Mouse (Mus musculus) layer of hippocampus, postnatal 25 days (tissue): ENCODE data around the gene Kyat1. TPM values are rescaled to one million over a fixed set of nuclear protein-coding genes. Genes with fewer than 3 reads are reported as not detected.
"Not testable (repeated sequence)": the region's sequence is repeated elsewhere in the genome, so short reads cannot be mapped to it uniquely, and the experiment has no call there.

ENCODE experiments used
- DNase-seq, 2 experiments: peaks; one replicate each; pipeline ENCODE4 v3.0.0; 2022; ENCODE audit warnings: mixed read lengths in 2 of 2, low spot score in 1 of 2; ENCODE audit errors: extremely low spot score in 1 of 2
- total RNA-seq, 2 experiments: library from RNA; stranded (reverse); gene quantifications; 2 replicates each; pipeline ENCODE4 v1.2.3; 2021

Gene Kyat1
- total RNA-seq, 2 experiments from 2014 or later, result 17.1 to 18.4 TPM

- no peak for DNase-seq
Observed at GRCm38 (mm10) chr2:30176561-30176960, 29.1 kb downstream of the Kyat1 start.

- DNase-seq, result no peak
Observed at GRCm38 (mm10) chr2:30175897-30176296, 29.8 kb downstream of the Kyat1 start.

- no peak for DNase-seq
Observed at GRCm38 (mm10) chr2:30173541-30174240, 32.0 kb downstream of the Kyat1 start.

- peak in 1 of 2 experiments; percentile 16 for DNase-seq
Observed at GRCm38 (mm10) chr2:30171997-30172382, 33.7 kb downstream of the Kyat1 start.

GRCm38 (mm10) chr2:30171371-30171996, 34.2 kb downstream of the Kyat1 start, which contains the start of gene Endog:
TSS of gene Endog (plus strand) at chr2:30171493.
- peak; percentile 79 to 84 for DNase-seq

- no peak for DNase-seq
Observed at GRCm38 (mm10) chr2:30166677-30167076, 39.0 kb downstream of the Kyat1 start.

GRCm38 (mm10) chr2:30164340-30164932, 41.2 kb downstream of the Kyat1 start:
- no peak for DNase-seq

GRCm38 (mm10) chr2:30161809-30162208, 43.8 kb downstream of the Kyat1 start:
- DNase-seq, result peak in 1 of 2 experiments; percentile 50

- DNase-seq, result not testable (repeated sequence)
Observed at GRCm38 (mm10) chr2:30159871-30160270, 45.8 kb downstream of the Kyat1 start.

GRCm38 (mm10) chr2:30152616-30153015, 53.0 kb downstream of the Kyat1 start:
- no peak for DNase-seq

- DNase-seq, result no peak
Observed at GRCm38 (mm10) chr2:30151840-30152239, 53.8 kb downstream of the Kyat1 start.

- no peak for DNase-seq
Observed at GRCm38 (mm10) chr2:30147466-30147865, 58.2 kb downstream of the Kyat1 start.

- DNase-seq, result no peak
Observed at GRCm38 (mm10) chr2:30144436-30144835, 61.2 kb downstream of the Kyat1 start.

GRCm38 (mm10) chr2:30140021-30140420, 65.6 kb downstream of the Kyat1 start:
- DNase-seq, result not testable (repeated sequence)

- no peak for DNase-seq
Observed at GRCm38 (mm10) chr2:30136458-30136857, 69.2 kb downstream of the Kyat1 start.

Other genes with a start within 250 kb of the Kyat1 start
- gene Sptan1, start 240.3 kb downstream of the Kyat1 start, total RNA-seq, result 100 to 1,000 TPM; 838 to 951 TPM
- 10 to 100 TPM; 32.5 to 33.0 TPM for gene Wdr34, start 157.0 kb downstream of the Kyat1 start, total RNA-seq
- gene Set, start 148.5 kb downstream of the Kyat1 start, total RNA-seq, result 100 to 1,000 TPM; 187 to 188 TPM
- 1 to 10 TPM; 1.2 to 1.9 TPM for gene Pkn3, start 128.2 kb downstream of the Kyat1 start, total RNA-seq
- 10 to 100 TPM in 1 of 2 experiments, 1 to 10 TPM in 1; 9.9 to 11.4 TPM for gene Zdhhc12, start 112.2 kb downstream of the Kyat1 start, total RNA-seq
- 100 to 1,000 TPM; 191 to 213 TPM for gene Zer1, start 81.3 kb downstream of the Kyat1 start, total RNA-seq
- 10 to 100 TPM; 59.0 to 61.6 TPM for gene Tbc1d13, start 72.1 kb downstream of the Kyat1 start, total RNA-seq
- gene Endog, start 34.4 kb downstream of the Kyat1 start, total RNA-seq, result 10 to 100 TPM; 22.7 to 25.0 TPM
- 10 to 100 TPM; 35.1 to 35.4 TPM for gene Spout1, start 27.4 kb downstream of the Kyat1 start, total RNA-seq
- gene Lrrc8a, start 31.9 kb upstream of the Kyat1 start, total RNA-seq, result 10 to 100 TPM; 57.1 to 60.7 TPM
- 1 to 10 TPM; 6.1 to 7.4 TPM for gene Gm28035, start 34.7 kb upstream of the Kyat1 start, total RNA-seq
- gene Phyhd1, start 60.4 kb upstream of the Kyat1 start, total RNA-seq, result 10 to 100 TPM; 18.6 to 24.8 TPM
- not detected for gene Gm28038, start 75.2 kb upstream of the Kyat1 start, total RNA-seq
- gene Dolk, start 80.5 kb upstream of the Kyat1 start, total RNA-seq, result 10 to 100 TPM; 24.3 to 25.7 TPM
- gene Nup188, start 80.5 kb upstream of the Kyat1 start, total RNA-seq, result 10 to 100 TPM; 18.7 to 22.0 TPM
- gene Sh3glb2, start 153.5 kb upstream of the Kyat1 start, total RNA-seq, result 100 to 1,000 TPM; 249 to 278 TPM
- gene Miga2, start 158.4 kb upstream of the Kyat1 start, total RNA-seq, result 100 to 1,000 TPM; 102 to 110 TPM
- gene Dolpp1, start 186.4 kb upstream of the Kyat1 start, total RNA-seq, result 10 to 100 TPM; 25.1 to 27.5 TPM
- gene Crat, start 210.0 kb upstream of the Kyat1 start, total RNA-seq, result 10 to 100 TPM; 49.6 to 51.1 TPM
- 100 to 1,000 TPM; 163 to 169 TPM for gene Ptpa, start 210.2 kb upstream of the Kyat1 start, total RNA-seq